Mouse (Mus musculus) spleen, adult 12 weeks (tissue): ENCODE measurements around the gene Kit.

Source experiments
- DNase-seq: peaks from one replicate; pipeline ENCODE4 v3.0.0; 2022; ENCODE audit warnings: low spot score

The Kit gene

GRCm38 (mm10) chr5:75574852-75575566 lies at the start of gene Kit:
Gene Kit, plus strand, starts transcription at chr5:75574916.
- peak; percentile 23 for DNase-seq

DNA sequence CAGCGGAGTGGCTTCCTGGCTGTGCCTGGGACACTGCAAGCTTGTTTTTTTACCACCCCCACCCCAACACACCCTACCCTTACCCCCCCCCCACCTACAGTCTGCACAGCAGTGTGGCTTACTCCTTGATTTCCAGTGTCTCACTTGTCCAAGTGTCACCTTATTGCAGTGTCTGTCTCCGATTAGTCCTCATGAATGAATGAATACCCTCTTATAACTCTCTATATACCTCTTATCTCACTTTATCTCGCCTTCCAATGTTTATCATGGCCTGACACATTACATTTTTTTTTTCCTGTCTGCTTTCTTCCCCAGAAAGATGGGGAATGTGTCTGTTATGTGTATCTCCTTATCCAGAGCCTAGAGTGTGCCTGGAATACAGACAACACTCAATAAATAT lies 38.6 kb upstream of the Kit start:
- DNase-seq, result no peak

GRCm38 (mm10) chr5:75537717-75538116 lies 37.0 kb upstream of the Kit start:
- DNase-seq, result no peak

- DNase-seq, result no peak
These were observed 36.3 kb upstream of the Kit start for GRCm38 (mm10) chr5:75538458-75538857.

DNA sequence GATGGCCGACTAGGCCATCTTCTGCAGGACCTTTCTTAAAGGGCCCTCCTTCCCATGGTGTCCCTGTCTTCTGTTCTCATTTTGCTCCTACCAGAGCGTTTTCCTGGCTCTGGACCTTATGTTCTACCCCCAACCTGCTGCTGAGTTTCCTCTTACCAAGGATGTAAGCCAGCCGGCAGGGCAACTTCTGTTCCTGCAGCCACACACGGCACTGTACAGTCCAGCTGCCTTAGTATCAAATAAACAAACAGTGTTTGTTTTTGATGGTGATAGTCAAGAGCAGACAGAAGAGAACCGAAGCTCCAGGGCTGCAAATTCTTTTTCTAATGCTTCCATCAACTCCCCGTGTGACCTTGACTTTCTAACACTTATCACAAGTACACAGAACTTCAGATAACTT lies 35.6 kb upstream of the Kit start:
- DNase-seq, result no peak

- no peak for DNase-seq
These were observed 31.0 kb upstream of the Kit start for GRCm38 (mm10) chr5:75543757-75544156.

DNA sequence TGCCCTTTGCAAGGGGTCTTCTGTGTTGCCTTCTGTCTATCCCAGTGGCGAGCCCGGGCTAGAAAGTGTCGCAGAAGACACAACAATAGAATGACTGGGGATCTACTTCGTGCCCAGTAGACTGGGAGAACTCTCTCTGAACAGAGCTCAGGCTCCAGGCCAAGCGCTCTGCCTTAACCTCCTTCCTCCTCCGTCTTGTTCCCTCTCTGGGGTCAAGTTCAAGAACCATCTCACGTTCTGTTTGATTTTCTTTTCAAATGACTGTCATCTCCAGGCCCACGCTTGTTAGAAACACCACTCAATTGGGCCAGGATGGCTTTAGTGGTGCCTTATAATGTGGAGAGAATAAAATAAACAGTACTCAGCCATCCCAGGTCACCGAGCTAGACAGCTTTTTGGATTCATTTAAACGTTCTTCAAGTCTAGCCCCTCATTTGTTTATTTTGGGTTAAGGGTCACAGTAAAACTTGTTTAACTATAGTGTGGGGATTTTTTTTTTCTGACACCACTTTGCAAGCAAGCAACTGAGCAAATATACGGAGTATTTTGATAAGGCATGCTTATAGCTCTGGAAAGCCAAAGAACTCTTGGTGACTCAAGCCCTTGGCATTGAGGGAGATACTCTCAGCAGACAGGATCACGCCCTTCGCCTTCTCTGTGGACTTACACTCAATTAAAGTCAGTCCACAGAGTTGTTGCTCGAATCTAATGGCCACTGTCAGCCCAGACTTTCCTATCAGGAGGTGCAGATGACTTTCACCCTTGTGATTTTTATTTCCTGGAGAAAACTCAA lies 30.0 kb upstream of the Kit start:
- DNase-seq, result no peak

- no peak for DNase-seq
These were observed 29.5 kb upstream of the Kit start for GRCm38 (mm10) chr5:75545265-75545643.

DNA sequence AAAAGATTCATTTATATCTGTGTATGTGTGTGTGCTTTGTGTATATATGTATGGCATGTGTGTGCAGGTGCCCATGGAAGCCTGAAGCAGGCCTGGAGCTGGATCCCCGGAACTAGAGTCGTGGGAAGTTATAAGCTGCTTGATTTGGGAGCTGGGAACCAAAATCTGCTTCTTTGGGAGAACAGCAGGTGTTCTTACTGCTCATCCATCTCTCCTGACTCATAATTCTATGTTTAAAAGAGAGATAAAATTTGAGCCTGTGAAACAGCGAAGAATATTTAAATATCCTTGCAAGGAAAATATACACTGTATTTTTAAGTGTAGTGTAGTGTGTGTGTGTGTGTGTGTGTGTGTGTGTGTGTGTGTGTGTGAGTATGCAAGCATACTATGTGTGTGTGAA lies 21.7 kb upstream of the Kit start:
- no peak for DNase-seq

GRCm38 (mm10) chr5:75557636-75558035 lies 17.1 kb upstream of the Kit start:
- DNase-seq, result no peak

DNA sequence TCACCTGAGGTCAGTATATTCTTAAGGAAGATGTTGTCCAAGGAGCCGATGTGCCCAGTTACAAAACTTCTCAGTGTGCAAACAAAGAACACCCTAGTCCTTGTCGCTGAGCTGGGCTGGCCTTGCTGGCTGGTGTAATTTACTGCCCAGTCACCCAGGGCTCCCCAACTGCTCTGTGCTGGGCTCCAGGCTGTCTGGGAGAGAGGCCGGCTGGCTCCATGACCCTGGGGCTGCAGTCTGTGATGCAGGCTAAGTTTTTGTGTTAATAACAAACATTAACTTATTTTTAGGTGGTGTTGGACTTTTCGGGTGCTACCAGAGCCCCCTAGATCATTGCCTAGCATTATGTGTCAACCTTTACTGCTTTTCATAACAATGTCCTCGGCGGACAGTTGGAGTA lies 15.4 kb upstream of the Kit start:
- no peak for DNase-seq

DNA sequence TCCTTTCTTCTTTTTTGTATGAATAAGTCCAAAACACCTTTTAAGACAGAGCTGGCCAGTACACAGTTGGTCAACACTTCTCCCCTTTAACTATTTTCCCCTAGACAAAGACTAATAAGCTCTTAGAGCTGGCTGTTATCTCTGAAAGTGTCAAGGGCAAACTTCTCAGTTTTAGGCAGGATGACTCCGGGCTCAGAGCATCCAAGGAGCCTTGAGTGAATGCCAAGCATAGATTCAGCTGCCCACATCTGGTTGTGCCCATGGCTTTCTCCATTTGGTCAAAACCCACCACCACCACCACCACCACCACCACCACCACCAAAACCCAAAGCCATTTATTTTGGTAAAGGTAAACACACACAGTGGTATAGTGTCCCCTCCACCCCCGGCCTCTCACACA lies 13.5 kb upstream of the Kit start:
- DNase-seq, result no peak

- no peak for DNase-seq
These were observed 415 bp upstream of the Kit start for GRCm38 (mm10) chr5:75574151-75574851.

DNA sequence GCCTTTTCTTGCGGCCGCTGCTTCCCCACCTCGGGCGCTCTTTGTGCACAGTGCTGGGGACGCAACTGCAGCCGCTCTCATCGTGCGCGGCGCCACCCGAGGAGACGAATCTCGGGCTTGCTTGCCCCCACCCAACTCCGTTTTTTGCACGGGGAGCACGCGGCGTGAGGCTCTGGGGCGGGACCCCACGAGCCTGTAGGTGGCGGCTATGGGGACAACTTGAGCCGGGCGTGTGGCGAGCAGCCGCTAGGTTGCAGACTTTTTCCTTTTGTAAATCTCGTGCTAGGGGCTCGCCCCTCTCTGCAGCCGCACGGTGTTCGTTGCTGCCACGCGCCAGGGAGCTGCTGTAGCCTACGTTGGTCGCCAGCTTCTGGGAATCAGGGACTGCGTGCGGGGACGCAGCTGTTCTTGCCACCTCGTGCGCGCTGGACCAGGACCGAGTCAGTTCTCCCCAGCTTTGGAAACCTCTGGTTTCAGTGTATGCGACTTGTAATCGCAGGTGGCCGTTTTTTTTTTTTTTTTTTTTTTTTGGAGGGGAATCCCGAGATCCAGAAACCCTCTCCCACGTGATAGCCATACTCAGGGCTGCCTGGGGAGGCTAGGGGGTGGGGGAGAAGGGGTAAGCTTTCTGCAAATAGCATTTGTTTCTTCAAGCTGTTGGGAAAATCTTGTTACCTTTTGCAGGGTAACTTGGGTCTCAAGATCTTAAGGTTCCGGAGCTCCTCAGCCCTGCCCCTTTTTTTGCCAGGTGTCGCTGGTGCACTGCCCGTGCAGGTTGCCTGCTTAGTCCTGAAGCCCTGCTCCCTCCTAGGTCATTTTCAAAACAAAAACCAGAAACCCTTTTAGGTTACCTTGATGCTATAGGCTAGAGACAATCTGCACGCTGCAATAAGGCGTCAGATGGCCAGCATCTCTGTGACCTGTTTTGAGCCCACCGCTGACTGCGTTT lies 1.1 kb downstream of the Kit start:
- DNase-seq, result no peak

DNA sequence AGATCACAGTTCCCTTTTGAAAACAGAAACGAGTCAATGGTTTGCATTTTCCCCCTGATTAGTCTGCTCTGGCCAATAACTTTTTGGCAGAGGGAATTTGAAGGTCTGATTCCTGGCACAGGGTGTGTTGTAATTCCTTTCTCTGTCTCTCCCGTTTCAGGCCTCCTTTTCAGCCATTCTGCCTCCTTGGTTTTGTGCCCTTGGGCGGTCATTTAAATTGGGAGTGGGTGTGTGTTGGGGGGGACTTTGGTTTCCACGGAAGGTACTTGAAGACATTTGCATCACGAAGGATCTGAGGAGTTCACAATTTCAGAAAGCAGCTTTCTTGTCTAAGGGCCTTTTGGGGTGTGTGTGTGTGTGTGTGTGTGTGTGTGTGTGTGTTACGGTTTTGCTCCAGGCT lies 2.0 kb downstream of the Kit start:
- no peak for DNase-seq

- no peak for DNase-seq
These were observed 3.4 kb downstream of the Kit start for GRCm38 (mm10) chr5:75578141-75578540.

- DNase-seq, result no peak
These were observed 4.5 kb downstream of the Kit start for GRCm38 (mm10) chr5:75579244-75579643.

DNA sequence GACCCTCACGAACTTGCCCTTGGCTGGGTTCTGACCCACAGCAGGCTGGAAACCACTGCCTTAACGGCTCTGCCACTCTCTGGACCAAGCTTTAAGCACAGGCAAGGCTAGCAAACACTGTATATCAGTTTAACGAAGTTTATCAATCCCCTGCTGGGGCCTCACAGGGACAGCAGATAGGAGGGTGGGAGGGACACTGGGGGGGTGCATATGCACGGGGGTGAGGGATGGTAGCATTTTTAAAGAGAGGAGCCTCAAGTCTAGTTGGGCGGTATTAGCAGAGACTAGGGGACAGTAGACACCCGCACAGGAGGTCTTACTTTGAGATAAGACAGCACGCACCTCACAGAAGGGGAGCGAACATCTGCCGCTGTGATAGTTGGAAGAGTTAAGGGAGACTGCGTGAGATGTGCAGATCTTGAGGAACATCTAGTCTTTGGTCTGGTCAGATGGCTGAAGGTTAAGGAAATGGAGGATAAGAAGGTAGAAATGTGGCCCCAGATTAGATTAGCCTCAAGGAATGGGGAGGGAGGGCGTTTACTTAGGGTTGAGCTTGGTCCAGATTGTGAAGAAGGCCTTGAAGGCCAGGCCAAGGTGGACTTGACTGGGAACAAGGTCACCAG lies 5.0 kb downstream of the Kit start:
- no peak for DNase-seq

DNA sequence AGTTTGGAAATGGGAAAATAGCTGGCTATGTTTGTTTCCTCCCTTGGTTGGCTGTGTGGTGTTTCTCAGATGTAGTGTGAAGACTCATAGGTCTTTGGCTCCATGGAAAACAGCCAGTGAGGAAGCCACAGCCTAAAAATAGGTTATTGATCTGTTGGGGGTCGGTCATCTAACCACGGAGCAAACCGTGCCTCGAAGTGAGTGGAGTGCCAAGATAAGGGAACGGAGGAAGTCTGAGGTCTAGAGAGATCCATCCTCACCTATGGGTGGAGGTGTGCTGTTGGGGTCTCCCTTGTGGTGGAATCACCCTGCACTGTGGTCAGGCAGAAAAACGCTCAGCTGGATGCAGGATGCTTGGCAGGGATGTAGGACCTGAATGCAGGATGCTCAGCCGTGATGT lies 7.2 kb downstream of the Kit start:
- DNase-seq, result no peak

- DNase-seq, result no peak
These were observed 13.1 kb downstream of the Kit start for GRCm38 (mm10) chr5:75587781-75588180.

GRCm38 (mm10) chr5:75589552-75590346 lies 15.0 kb downstream of the Kit start:
- DNase-seq, result no peak
